Comparison of ENCODE assay signal across 19 mouse cellular contexts in the genomic region with DNA sequence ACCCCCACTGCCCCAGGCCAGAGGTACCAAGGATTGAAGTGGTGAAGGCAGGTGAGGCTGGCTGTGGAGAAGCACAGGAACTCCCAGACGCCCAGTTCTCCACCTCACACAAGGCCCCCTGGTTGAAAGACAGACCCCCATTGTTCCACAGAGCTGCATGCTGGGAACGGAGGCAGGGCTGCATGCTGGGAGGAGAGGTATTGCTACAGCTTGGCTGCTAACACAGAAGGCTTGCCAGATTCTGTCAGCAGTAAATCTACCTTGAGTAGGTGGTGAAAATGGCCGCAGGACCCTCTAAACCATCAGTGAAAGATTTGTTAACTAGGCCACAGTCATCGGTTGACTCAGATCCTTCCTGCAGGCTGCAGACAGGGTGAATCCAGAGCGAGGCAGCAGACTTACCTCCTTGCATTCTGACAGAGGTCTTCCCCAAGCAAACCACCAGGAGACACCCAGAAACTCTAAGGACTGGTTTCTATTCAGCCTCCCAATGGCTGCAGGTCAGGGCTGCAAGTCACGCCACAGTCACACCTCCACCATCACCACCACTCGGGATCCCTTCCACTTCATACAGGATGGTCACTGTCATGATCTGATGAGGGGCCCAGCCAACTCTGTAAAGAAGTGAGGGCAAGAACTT. TPM values are rescaled to one million over a fixed set of nuclear protein-coding genes. Genes with fewer than 3 reads are reported as not detected.
DNase-seq lines count a peak whose midpoint lies in the region; ATAC-seq and TF ChIP-seq lines count a peak whose summit lies in the region.
"Had no signal": no experiment of that assay in that cellular context is flagged by ENCODE, and none has a peak within 500 bp of the region (broad histone marks: within the 10 kb centered on the region; RNA-seq: fewer than 3 reads in every experiment).

No protein-coding gene starts in this region.

- TF ChIP-seq POLR2A in testis, adult 2 months (IDR thresholded peaks at IDR 0.05; ENCODE audit: control insufficient read depth, low read depth, low read length): no peak
- no peak for TF ChIP-seq POLR2A in cerebellum, adult 2 months (IDR thresholded peaks at IDR 0.05; ENCODE audit: borderline replicate concordance, insufficient read depth, low read length)

- no peak overlapping the region for H3K27ac ChIP-seq in testis, adult 2 months (ENCODE audit: control insufficient read depth, insufficient read depth, low read depth, low read length)
- no peak overlapping the region for H3K27ac ChIP-seq in limb, embryonic 15.5 days
- no peak overlapping the region for H3K27ac ChIP-seq in cerebellum, adult 2 months (ENCODE audit: insufficient read depth, low read length)
- H3K27ac ChIP-seq: liver, embryonic 12.5 days; lung, embryonic 15.5 days; macrophage had no signal

- peak; percentile 82 for DNase-seq in heart, adult 11 months
- no peak for DNase-seq in heart, adult 8-10 months (ENCODE audit: low spot score)
- no peak for DNase-seq in testis, postnatal 10 days (ENCODE audit: low spot score)
- no peak for DNase-seq in urinary bladder, postnatal 10 days (ENCODE audit: low spot score)
- no peak for DNase-seq in cerebellum, adult 2 months
- DNase-seq: adrenal gland, adult 8-10 months; cerebellum, adult 11 months; cerebellum, postnatal 25 days; gastrocnemius, postnatal 10 days; kidney, adult 8-10 months; kidney, postnatal 25 days; right cerebral cortex, postnatal 25 days; thymus, postnatal 25 days had no signal

- no peak overlapping the region for H3K9ac ChIP-seq in limb, embryonic 15.5 days
- H3K9ac ChIP-seq: liver, embryonic 12.5 days; lung, embryonic 15.5 days had no signal

- H3K27me3 ChIP-seq in testis, adult 2 months (ENCODE audit: control insufficient read depth, insufficient read depth, low read length): no peaks in the 10 kb centered on the region
- H3K27me3 ChIP-seq in limb, embryonic 15.5 days: no peaks in the 10 kb centered on the region
- H3K27me3 ChIP-seq in cerebellum, adult 2 months (ENCODE audit: control insufficient read depth, insufficient read depth, low read length): no peaks in the 10 kb centered on the region
- H3K27me3 ChIP-seq: CH12.LX; lung, embryonic 15.5 days had no signal

- H3K36me3 ChIP-seq in testis, adult 2 months (ENCODE audit: control insufficient read depth, insufficient read depth, low read length): no peaks in the 10 kb centered on the region
- H3K36me3 ChIP-seq in limb, embryonic 15.5 days: no peaks in the 10 kb centered on the region
- H3K36me3 ChIP-seq: liver, embryonic 12.5 days; lung, embryonic 15.5 days had no signal

- 47% methylated on average over 7 of the region's 7 CpGs for WGBS in limb, embryonic 15.5 days
- WGBS in cerebellum, adult 2 months: 76% methylated on average over 7 of the region's 7 CpGs

- no peak for TF ChIP-seq CTCF in testis, adult 2 months (IDR thresholded peaks at IDR 0.05; ENCODE audit: control insufficient read depth, insufficient read depth, insufficient replicate concordance, low read depth, low read length)
- TF ChIP-seq CTCF in cerebellum, adult 2 months (IDR thresholded peaks at IDR 0.05; ENCODE audit: borderline replicate concordance, insufficient read depth, low read depth, low read length): no peak

- ATAC-seq in limb, embryonic 15.5 days (ENCODE audit: insufficient number of reproducible peaks, low FRiP score, low TSS enrichment, low read depth): 0 out of 2 replicates have a peak, but pooled peaks have one; percentile 52
- ATAC-seq: liver, embryonic 12.5 days had no signal

- peak overlapping the region; percentile 87 for H3K4me3 ChIP-seq in testis, adult 2 months (ENCODE audit: control insufficient read depth, low read depth, low read length)
- no peak overlapping the region for H3K4me3 ChIP-seq in limb, embryonic 15.5 days
- no peak overlapping the region for H3K4me3 ChIP-seq in cerebellum, adult 2 months (replicated peaks; ENCODE audit: insufficient read depth, low read depth, low read length)
- H3K4me3 ChIP-seq: liver, embryonic 12.5 days; lung, embryonic 15.5 days had no signal

- no peak overlapping the region for H3K4me2 ChIP-seq in limb, embryonic 15.5 days
- H3K4me2 ChIP-seq: liver, embryonic 12.5 days; lung, embryonic 15.5 days had no signal

- H3K9me3 ChIP-seq in limb, embryonic 15.5 days: no peaks in the 10 kb centered on the region
- H3K9me3 ChIP-seq: liver, embryonic 12.5 days; lung, embryonic 15.5 days had no signal

- H3K4me1 ChIP-seq in testis, adult 2 months (ENCODE audit: control insufficient read depth, insufficient read depth, low read length): no peaks in the 10 kb centered on the region
- peaks cover 13% of the 10 kb centered on the region; the same call in 1 of the 2 replicates for H3K4me1 ChIP-seq in limb, embryonic 15.5 days
- H3K4me1 ChIP-seq in cerebellum, adult 2 months (ENCODE audit: control insufficient read depth, insufficient read depth, low read length): no peaks in the 10 kb centered on the region
- H3K4me1 ChIP-seq: liver, embryonic 12.5 days had no signal

RNA-seq across cellular contexts. Expression of a gene that starts 33.1 kb away (rescaled TPM):
- total RNA-seq in heart, adult 8-10 months (2022): under 1 TPM in 2 of 4 experiments, not detected in 2; 0.16 to 0.53 TPM
- polyA plus RNA-seq in testis, adult 2 months (2012; rRNA removed): 72.5 and 83.9 TPM in 2 replicates
- 1.9 and 2.4 TPM in 2 replicates for polyA plus RNA-seq in limb, embryonic 15.5 days (2015; fragmentation: Nextera tagmentation; extraction: Ambion mirVana)
- polyA plus RNA-seq in cerebellum, adult 2 months (2012; rRNA removed): 4.7 and 5.7 TPM in 2 replicates
- polyA plus RNA-seq: liver, embryonic 12.5 days; macrophage had no signal

Comparison
In these comparisons a context has a peak if more than half of its experiments do, and no peak if none do; other contexts are left out.
1. RNA of a gene that starts 33.1 kb away (polyA plus RNA-seq): 72.5 to 83.9 TPM in testis, adult 2 months; 4.7 to 5.7 TPM in cerebellum, adult 2 months and 1.9 to 2.4 TPM in limb, embryonic 15.5 days; every median in the first group is over 10 times any median in the second.